Mouse (Mus musculus) lung, postnatal 10 days (tissue): ENCODE results near the gene Foxi3.

Experiments used
- DNase-seq: peaks from one replicate; pipeline ENCODE4 v3.0.0; 2021

The Foxi3 gene

DNA sequence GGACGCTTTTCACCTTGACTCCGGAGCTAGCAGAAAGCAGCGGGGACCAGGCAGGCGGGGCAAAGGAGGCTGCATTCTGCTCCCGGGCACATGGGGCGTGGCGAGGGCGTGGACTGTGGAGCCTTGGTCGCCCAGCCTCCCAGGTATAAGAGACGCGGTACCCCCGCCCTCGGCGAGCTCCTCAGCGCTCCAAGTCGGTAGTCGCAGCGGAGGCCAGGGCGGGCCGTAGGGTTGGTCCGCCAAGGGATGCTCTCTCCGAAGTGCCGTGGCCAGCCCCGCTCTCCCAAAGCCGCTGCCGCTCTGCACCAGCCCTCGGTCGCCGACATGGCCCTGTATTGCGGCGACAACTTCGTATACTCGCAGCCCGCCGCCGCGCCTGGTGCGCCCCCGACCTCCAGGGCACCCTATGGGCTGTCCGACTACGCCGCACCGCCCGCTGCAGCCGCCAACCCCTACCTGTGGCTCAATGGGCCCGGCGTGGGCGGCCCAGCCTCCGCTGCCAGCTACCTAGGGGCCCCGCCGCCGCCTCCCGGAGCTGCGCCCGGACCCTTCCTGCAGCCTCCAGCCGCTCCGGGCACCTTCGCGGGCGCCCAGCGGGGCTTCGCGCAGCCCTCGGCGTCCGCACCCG lies at the start of gene Foxi3:
Foxi3 (plus strand) TSS at position 247 of the 628 bp plus-strand sequence.
- DNase-seq: peak; percentile 24

DNA sequence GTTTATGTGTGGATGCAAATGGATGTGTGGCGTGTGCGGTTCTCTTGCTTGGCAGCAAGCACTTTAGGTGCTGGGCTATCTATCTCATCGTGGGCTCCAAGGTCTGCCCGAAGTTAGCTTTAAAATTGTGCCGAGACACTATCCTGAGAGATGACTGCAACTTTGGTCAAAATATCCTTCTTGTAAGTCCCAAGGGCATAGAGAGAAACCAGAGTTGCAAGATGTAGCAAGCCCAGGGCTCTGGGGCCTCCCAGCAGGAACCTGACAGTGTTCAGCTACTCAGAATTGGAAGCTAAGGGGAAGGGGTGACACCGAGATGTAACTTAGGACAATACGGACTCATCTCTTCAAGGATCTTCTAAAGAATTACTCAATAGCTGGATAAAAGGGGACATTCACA lies 46.8 kb upstream of the Foxi3 start:
- no peak for DNase-seq

DNA sequence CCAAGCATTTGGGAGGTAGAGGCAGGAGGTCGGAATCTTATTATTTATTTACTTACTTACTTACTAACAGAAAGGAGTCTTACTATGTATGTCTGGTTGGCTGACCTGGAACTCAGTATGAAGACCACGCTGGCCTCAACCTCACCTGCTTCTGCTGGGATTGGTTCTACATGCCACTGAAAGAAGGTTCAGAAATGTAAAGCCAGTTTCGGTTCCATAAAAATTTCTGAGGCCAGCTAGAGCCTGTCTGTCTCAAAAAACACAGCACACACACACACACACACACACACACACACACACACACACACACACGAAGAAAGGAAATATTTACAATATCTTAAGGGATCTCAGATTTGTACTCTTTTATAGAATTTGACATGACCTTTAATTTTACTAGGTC lies 46.0 kb upstream of the Foxi3 start:
- no peak for DNase-seq

DNA sequence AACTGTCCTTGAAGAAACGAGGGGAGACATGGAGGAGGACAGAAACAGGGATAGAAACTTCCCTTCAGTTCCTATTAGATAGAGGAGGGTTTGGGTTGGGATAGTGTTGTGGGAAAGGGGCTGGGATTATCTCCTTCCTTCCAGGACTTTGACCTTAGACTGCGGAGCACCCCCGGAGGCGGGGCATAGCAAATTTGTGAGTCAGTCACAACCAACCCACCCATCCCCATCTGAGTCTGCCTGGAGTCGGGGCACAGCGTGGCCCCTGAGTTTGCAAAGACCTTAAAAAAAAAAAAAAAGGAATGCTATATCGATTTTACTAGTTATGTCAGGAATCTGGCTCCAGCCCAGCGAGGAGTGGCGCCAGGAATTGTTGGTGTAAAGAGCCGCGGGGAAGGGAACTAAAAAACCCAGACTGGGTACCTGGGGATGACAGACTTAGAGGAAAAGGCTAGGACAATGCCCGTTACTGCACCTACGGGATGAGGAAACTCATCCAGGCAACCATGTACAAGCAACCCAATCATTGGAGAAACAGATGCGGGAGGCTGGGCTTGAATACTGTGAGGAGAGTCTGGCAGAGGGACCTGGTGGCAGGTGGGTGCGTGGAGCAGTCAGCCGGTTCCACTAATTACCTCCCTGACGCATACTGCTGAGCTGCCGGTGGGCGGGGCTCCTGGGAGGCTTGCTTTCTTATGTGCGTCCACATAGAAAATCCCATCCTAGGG lies 44.5 kb upstream of the Foxi3 start:
- no peak for DNase-seq

DNA sequence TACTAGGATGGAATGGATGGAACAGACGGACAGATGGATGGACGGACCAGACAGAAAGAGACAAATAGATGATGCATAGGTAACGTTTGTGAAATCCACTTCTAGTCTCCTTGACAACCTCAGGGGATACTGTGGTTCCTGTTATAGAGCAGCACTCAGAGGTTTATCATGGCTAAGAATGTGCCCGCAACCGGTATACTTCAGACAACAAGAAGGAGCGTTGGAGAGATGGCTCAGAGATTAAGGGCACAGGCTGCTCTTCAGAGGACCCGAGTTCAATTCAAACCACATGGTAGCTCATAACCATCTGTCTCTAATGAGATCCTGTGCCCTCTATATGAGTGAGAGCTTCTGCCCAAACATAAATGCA lies 44.0 kb upstream of the Foxi3 start:
- DNase-seq: no peak

DNA sequence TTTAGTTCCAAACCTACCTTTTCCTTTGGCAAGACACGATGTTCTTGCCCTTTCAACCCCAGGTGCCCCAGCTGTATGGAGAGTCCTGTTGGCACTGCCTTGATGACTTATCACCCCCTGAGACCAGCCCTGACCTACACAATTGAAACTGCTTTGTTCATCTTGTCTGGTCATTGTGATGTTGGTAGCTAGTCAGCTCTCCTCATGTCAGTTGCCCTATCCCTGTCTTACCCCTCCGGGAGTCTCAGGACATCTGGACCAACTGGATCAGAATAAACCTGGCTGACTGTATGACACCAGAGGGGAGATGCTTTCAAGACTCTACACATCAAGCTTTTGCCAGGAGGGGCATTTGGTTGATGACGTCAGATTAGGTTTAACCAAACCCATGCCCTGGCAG lies 37.5 kb upstream of the Foxi3 start, which contains the start of gene Tex37:
Tex37 (minus strand) TSS at position 101 of the 400 bp plus-strand sequence.
- DNase-seq: no peak

DNA sequence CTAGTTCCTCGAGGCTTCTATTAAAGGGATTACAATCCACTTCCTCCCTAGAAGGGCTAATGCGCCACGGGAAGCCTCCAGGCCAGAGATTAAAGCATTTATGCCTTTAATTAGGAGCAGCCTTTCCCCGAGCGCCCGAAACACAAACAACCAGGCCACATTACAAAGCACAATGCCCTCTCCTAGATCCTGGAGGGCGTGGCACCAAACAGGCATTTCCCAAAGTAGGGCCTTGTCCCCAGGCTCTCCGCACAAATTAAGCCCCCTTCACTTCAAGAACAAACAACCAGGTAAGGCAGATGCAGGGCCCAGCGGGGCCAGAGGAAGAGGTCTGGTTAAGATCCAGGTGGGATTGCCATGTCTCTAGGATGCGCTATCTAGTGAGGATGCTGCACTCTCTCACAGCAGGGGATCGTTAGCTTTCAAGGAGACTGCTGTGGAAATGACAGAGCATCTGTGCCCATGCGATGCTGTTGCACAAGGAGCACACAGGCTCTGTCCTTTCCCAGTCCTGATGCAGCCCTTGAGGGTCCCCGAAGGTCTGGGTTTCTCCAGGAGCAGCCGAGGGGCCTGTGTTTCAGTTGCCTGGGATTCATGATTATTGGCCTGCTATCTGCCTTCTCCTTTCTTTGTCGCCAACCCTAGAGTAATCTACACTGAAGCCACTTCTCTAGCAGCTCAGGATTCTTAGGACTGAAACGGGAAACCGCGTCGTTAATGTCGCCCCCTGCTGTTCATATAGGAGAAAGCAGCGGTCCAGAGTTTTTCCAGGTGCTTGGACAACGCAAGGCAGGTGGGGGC lies 34.9 kb upstream of the Foxi3 start:
- peak; percentile 34 for DNase-seq

DNA sequence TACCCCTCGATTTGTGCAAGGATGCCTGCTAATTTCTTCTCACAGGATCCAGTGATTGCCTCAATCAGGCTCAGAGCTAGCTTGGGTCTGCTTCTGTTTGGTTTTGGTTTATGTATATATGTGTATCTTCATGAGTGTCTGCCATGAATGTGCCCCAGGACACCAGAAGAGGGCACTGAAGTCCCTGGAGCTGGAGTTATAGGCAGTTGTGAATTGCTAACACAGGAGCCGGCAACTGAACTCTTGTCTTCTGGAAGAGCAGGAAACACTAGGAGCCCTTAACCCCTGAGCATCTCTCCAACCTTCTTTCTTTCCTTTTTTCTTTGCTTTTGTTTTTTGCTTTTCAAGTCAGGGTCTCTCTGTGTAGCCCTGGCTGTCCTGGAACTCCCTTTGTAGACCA lies 24.5 kb upstream of the Foxi3 start:
- no peak for DNase-seq

DNA sequence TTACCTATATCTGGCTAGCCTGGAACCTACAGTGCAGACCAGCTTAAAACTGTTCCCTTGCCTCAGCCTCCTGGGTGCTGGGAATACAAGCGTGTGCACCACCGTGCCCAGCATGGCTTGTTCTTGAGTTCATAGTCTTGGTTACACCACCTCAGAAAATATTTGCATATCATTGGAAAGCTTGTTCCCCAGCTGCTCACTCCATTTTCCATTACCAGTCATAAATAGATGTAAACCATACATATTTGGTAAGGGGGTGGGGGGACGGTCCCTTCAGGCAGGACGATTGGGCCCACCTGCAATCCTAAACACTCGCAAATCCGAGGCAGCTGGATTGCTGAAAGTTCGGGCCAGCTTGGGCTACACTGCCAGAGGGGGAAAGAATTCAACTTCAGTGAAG lies 3.1 kb upstream of the Foxi3 start:
- no peak for DNase-seq

DNA sequence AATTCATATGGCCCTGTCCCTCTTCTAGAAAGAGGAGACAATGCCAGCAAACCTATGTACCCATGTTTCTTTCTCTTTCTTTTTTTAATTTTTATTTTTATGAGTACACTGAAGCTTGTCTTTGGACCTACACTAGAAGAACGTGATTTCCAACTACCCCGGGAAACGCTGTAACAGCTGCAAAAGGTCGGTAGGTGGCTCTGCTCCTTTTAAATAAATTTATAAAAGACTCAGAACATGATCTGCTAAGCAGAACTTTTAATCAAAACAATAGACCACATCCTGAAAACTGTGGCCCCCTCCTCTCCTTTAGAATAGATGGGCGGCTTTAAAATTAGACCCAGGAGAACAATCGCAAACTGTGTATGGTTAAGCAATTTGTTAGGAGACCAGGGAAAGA lies 2.3 kb upstream of the Foxi3 start:
- peak; percentile 24 for DNase-seq

DNA sequence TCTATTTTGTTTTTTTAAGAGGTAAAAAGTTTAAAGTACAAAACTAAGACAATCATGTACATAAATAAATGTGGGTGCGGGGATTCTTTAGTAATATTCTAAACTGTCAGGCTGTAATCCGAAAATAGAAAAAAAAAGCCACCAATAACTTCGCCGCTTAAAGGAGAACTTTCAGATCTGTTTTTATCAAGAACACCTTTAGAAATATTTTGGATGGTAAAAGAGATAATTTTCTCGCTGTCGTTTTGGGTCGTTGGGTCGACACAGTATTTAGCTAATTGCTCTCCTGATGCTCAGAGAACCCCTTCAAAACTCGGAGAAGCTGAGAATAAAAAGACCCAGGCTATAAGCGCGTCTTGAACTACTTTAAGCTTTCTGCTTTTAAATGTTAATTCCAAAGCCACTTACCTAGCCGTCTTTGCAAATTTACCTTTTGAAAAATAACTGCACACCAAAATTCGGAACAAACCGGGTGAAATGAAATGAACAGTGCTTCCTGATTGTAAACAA lies 985 bp upstream of the Foxi3 start:
- DNase-seq: no peak

DNA sequence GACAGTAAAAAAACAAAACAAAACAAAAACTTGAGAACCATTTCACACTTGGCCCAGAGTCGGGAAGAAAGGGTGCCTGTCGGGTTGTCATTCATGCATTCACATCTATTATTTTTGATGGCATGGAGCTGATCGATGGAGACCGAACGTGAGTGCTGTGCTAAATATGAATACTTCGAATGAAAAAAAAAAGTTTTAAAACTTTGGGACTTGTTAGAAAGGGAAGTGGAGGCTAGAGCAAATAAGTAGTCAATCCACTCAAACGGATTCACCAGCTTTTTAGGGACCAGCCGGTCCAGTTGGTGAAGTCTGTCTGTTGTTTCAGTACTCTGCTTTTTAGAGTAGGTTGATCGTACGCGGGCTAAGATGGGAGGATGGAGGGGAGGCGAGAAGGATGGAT lies 490 bp upstream of the Foxi3 start:
- DNase-seq: no peak

DNA sequence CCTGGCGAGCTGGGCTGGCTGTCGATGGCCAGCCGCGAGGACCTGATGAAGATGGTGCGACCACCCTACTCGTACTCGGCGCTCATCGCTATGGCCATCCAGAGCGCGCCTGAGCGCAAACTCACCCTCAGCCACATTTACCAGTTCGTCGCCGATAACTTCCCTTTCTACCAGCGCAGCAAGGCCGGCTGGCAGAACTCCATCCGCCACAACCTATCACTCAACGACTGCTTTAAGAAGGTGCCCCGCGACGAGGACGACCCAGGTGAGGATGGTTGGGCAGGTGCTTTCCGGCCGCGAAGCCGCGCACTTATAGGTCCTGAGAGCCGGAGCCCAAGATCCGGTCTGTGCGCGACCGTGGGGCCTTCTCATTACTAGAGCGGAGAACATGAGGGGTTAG lies 605 bp downstream of the Foxi3 start:
- no peak for DNase-seq

DNA sequence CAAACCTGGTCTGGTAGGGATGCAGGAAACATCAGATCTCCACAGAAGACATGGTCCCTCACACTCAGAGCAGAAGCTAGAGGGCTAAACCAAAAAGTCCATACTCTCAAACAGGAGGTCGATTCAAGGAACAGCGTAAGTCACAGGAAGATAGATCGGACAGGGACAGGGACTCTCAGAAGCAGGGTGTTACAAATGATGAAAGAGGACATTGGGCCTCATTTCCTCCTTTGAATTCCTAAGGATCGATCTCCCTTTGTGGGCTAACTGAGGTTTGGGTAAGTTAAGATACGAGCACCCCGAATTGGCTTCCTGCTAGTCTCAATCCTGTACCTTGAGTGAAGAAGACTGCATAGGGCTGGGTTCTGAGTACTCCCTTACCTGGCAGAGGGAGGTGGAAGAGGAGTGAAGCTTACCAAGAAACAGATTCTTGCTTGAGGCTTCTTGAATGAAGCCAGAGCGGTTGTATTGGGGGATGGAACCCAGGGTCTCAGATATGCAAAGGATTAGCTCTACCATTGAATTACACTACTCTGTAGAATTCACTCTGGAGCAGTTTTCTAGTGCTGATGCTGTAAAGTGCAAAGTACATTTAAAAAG lies 1.1 kb downstream of the Foxi3 start:
- DNase-seq: no peak

DNA sequence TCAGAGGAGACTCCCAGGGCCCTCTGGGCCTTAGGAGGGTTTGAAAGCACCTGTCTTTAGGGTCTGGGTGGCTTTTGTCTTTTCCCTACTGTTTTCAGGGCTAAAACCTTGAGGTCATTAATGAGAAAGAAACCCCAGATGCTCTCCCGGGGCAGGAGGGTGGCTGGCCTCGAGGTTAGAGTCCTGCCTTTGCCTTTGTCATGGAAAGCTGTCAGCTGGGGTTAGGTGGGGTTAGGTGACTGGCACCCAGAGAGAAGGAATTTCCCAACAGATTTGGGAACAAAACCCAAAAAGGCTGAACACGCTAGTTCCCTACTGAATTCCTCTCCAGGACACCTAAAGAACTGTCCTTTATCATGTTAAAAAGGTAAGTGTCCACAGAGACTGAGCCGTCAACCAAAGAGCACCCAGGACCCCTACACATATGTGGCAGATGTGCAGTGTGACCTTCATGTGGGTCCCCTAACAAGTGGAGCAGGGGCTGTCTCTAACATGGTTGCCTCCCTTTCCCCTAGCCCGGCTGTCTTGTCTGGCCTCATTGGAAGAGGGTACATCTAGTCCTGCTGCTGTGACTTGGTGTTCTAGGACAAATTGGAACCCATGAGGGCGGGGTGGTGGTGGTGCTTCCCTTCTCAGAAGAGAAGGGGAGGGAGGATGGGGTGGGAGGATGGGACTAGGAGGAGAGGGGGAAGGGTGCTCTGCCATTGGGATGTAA lies 7.9 kb downstream of the Foxi3 start:
- no peak for DNase-seq

DNA sequence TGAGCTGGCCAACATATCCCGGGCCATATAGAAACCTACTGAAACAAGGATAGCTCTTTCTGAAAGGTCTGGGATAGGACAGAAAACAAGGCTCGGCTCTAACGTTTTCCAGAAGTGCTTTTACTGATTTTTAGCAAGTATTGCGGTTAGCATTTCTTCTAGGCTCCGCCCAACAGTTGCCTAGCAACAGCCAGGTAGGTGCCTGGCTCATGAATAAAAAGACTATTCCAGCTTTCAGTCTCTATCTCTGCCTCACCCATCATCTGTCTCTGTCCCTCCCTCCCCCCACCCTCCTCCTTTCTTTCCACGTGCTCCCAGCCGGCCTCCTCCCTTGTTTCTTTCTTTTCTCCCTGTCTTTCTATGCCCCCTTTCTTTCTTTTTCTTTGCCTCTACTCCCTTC lies 9.4 kb downstream of the Foxi3 start:
- no peak for DNase-seq

DNA sequence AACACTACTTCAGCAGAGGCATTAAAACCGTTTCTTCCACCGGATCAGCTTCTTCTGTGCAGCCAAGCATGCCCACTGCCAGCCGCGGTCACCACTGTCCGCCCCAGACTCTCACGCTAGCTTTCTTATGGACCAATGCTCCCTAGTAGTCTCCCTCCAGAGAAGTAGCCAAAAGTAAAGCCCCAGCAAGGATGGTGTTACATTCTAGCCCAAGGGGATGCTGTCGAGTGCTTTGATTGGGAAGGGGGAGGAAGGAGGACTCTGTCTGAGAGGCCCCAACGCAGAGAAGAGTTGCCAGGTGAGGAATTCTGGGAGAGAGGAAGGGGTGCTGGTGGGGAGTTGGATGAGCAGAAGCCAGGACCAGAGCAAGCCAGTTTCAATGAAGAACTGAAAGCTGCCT lies 11.1 kb downstream of the Foxi3 start:
- no peak for DNase-seq

DNA sequence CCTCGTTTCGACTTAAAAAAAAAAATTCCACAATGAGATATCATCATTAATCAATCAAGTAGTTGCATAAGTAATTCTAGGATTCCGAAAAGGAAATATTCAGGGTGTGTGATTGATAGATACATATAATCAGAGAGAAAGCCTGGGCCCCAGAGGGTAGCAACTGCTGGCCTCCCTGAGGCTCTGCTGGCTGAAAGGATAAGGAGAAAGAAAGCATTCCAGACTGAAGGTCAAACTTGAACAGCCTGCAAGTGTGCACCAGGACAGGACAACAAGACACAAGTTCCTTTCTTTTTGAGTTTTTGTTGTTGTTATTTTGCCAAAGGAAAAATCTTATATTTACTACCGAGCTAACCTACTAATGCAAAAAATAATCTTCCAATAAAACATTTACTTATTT lies 12.0 kb downstream of the Foxi3 start:
- no peak for DNase-seq

DNA sequence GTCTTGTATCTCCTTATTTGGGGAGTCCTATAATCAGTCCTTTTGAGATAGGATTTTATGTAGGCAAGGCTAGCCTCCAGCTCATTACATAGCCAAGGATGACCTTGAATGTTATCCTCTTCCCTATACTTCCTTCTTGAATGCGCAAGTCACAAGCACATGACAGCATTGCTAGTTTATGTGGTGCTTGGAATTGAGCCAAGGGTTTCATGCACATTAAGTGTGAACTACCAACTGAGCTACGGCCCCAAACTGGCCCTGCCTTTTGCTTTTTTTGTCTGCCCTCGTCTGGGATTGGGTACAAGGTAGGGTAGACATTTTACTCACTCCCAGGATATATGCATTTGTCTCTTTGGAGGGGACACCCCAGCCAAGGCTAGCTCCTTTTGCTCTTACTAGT lies 16.7 kb downstream of the Foxi3 start:
- no peak for DNase-seq

DNA sequence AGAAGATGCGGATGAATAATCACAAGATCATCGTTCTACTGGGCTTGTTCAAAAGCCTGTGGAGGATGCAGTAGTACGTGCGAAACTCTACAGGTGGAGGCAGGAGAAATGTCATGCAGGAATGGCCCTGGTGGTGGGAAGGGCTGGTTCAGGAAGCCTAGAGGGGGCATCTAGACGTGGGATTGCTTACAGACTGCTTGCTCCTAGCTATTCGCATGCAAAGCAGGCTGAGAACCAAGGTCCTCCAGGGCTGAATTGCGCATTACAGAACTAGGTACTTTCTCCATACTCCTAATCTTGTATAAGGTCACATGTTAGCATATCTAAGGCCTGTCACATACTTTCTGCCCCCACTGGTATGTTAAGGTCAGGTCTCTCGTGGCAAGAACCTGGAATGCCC lies 24.7 kb downstream of the Foxi3 start:
- DNase-seq: no peak

DNA sequence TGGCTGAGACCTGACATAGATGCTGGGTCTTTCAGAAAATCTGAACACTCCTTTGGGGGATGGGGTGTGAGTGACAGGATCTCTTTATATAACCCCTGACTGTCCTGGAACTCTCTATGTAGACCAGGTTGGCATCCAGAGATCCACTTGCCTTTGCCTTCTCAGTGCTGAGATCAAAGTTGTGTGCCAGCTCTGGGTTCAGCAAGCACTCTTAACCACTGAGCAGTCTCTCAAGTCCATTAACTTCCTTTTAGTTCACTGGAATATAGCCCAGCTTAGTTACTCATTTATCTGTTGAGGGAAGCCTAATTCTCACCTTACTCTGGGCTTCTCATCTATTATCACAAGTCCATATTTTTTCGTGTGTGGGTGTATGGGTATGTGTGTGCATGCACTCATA lies 26.1 kb downstream of the Foxi3 start:
- DNase-seq: no peak

DNA sequence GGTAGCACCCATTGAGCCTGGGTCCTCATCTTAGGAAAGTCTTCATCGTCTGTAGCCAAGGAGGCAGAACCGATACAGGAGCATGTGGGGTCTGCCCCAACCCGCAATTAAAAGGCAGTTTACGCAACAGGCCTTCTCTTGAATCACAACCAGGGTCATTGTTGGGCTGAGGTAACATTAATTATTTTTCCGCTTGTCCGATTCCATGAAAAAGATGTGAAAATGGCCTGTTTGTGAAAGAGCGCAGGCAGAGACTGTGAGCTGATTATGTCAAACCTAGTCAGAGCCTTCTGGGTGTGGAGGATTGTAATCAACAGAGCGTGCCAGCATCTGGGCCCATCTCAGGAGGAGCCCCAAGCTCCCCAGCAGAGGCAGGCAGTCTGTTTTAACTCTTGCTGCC lies 30.4 kb downstream of the Foxi3 start:
- no peak for DNase-seq
